Mouse (Mus musculus): Measurements from ENCODE around the gene Pias3.

DNA sequence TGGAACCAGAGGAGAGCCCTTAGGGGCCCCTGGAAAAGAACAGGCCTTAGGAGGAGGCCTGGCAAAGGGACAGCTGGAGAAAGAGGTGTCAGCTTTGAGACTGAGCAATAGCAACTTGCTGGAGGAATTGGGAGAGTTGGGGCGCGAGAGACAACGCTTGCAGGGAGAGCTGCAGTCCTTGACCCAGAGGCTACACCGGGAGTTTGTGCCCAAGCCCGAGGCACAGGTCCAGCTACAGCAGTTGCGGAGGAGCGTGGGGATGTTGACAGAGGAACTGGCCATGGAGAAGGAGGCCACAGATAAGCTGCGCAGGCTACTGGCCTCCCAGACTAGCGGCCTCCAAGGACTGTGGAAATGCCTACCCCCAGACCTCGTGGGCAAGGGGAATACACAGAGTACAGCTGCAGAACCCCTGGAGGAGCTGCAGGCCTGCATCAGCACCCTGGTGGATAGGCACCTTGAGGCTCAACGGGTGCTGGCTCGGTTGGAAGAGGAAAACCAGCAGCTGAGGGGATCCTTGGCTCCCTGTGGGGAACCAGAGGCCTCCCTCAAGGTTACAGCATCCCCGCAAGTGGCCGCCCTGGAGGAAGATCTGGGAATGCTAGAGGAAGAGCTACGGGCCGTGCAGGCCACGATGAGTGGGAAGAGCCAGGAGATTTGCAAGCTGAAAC is 11.9 kb upstream of the Pias3 start:
- no peak for TF ChIP-seq CTCF (IDR thresholded peaks at IDR 0.05; ENCODE audit: low read depth, low read length)
- no peak for TF ChIP-seq POLR2A (IDR thresholded peaks at IDR 0.05; ENCODE audit: borderline replicate concordance, low read depth, low read length)

Measured in bone marrow macrophage, adult 2 months (primary cell).